Mouse (Mus musculus): Measurements from ENCODE around the gene Rnf148. TPM values are rescaled to one million over a fixed set of nuclear protein-coding genes. Genes with fewer than 3 reads are reported as not detected.

The Rnf148 gene
- total RNA-seq (2014; rRNA removed) (0.38 and 0.71 TPM in 2 replicates), polyA plus RNA-seq (2015; fragmentation: Nextera tagmentation; extraction: Ambion mirVana) (not detected in 2 replicates)

DNA sequence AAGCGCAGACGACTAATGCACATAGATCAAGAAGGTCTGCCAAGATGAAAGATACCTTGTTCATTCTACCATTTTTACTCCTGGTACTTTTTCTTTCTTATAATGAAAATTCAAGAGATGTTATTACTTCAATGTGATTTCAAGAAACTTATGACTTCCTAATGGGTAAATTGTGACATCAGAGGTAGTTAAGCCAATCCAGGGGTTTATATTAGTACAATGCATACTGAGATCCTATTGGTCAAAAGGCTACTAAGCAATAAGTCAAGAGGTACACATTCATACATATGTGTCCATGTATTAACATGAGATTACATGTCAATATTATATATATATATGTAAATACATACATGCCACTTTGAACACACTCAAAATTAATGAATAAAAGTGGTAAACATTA is at the start of gene Rnf148:
TSS of gene Rnf148 (minus strand) at position 101 of the 400 bp plus-strand sequence.
- DNase-seq (ENCODE audit: low spot score): no peak
- 78% methylated on average over 2 of the region's 2 CpGs for WGBS
- no peak for TF ChIP-seq CTCF (IDR thresholded peaks at IDR 0.05)
- ATAC-seq (ENCODE audit: low FRiP score): no peak
- Histone ChIP-seq H3K27me3 (ENCODE audit: insufficient read depth, low read length) (no peaks in the 10 kb centered on the region), H3K9me3 (ENCODE audit: low read length) (no peaks in the 10 kb centered on the region), H3K27ac (ENCODE audit: low read depth, low read length) (no peak within 1 kb of the TSS), H3K4me3 (ENCODE audit: low read depth, low read length) (no peak within 1 kb of the TSS), H3K4me1 (ENCODE audit: insufficient read depth, low read length) (no peaks in the 10 kb centered on the region), H3K4me2 (ENCODE audit: low read depth, low read length, poor library complexity, severe bottlenecking) (no peak within 1 kb of the TSS), H3K36me3 (ENCODE audit: insufficient read depth, low read length) (no peaks in the 10 kb centered on the region), H3K9ac (replicated peaks; ENCODE audit: low read length, poor library complexity, severe bottlenecking) (no peak within 1 kb of the TSS)

DNA sequence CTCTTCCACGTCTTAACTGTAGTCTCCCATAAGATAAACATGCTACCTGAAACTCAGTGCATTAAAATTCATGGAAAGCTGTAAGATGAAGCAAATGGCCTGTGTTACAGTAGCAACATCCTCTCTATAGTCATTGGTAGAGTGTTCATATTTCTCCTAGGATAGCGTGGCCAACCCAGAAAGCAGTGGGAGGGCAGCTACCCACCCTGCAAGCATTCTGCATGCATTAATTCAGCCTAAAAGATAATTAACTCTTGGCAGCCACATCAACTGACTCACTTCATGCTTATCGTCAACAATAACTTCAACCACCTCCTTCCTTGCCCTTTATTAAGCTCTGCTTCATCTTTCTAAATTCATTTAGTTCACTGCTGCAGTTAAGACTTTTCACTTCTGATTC is 45.9 kb upstream of the Rnf148 start:
- H3K27me3 ChIP-seq (ENCODE audit: insufficient read depth, low read length): no peaks in the 10 kb centered on the region
- no peak overlapping the region for H3K9ac ChIP-seq (replicated peaks; ENCODE audit: low read length, poor library complexity, severe bottlenecking)
- H3K36me3 ChIP-seq (ENCODE audit: insufficient read depth, low read length): no peaks in the 10 kb centered on the region
- no peak for TF ChIP-seq CTCF (IDR thresholded peaks at IDR 0.05)
- 69% methylated on average over 3 of the region's 3 CpGs for whole genome bisulfite sequencing
- H3K27ac ChIP-seq (ENCODE audit: low read depth, low read length): no peak overlapping the region
- ATAC-seq (ENCODE audit: low FRiP score) (no peak), DNase-seq (ENCODE audit: low spot score) (no peak)
- H3K4me2 ChIP-seq (ENCODE audit: low read depth, low read length, poor library complexity, severe bottlenecking): no peak overlapping the region
- no peak overlapping the region for H3K4me3 ChIP-seq (ENCODE audit: low read depth, low read length)
- H3K4me1 ChIP-seq (ENCODE audit: insufficient read depth, low read length): no peaks in the 10 kb centered on the region
- H3K9me3 ChIP-seq (ENCODE audit: low read length): no peaks in the 10 kb centered on the region

DNA sequence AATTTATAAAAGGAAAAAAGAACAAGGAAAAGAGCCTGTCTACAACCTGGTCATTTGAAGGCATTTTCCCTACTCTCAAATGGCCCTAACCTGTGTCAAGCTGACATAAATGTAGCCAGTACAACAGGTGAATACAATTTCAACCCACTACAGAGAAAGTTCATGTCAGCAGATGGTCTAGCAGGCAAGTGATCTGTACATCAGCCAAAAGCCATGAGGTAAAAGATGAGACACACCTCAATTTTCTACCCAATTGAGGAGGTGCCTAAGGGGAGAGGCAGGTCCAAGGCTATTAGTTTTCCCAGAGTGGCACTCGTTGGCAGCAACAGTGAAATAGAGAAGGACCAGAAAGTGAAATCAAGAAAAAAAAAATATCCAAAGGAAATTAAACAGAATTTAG is 23.2 kb upstream of the Rnf148 start:
- no peaks in the 10 kb centered on the region for H3K9me3 ChIP-seq (ENCODE audit: low read length)
- no peaks in the 10 kb centered on the region for H3K36me3 ChIP-seq (ENCODE audit: insufficient read depth, low read length)
- ATAC-seq (ENCODE audit: low FRiP score) (no peak), DNase-seq (ENCODE audit: low spot score) (no peak)
- no peak for TF ChIP-seq CTCF (IDR thresholded peaks at IDR 0.05)
- H3K4me3 ChIP-seq (ENCODE audit: low read depth, low read length): no peak overlapping the region
- WGBS: 63% methylated on average over 1 of the region's 1 CpGs
- H3K27me3 ChIP-seq (ENCODE audit: insufficient read depth, low read length): no peaks in the 10 kb centered on the region
- no peaks in the 10 kb centered on the region for H3K4me1 ChIP-seq (ENCODE audit: insufficient read depth, low read length)
- H3K4me2 ChIP-seq (ENCODE audit: low read depth, low read length, poor library complexity, severe bottlenecking): no peak overlapping the region
- H3K9ac ChIP-seq (replicated peaks; ENCODE audit: low read length, poor library complexity, severe bottlenecking): no peak overlapping the region
- no peak overlapping the region for H3K27ac ChIP-seq (ENCODE audit: low read depth, low read length)

DNA sequence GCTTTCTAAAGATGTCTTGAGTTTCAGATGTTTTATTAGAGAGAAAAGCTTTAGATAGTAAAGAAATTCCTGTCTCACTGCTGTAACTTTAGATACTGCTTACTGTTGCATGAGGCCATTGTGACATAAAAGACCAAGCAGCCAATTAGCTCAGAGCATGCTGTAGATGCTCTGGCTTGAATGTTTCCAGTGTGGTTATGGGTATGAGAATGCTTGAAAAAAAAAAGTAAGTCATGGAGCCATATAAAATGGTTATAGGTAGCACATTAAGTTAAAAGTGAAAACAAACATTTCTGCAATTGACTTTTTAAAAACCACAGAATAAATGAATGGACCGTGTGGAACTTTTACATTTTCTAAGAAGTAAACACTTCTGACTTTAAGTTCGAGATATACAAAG is 4.7 kb downstream of the Rnf148 start, which contains the start of gene Rnf133:
TSS of gene Rnf133 (minus strand) at position 101 of the 400 bp plus-strand sequence.
- no peaks in the 10 kb centered on the region for H3K9me3 ChIP-seq (ENCODE audit: low read length)
- DNase-seq (ENCODE audit: low spot score) (no peak), ATAC-seq (ENCODE audit: low FRiP score) (no peak)
- WGBS: 94% methylated on average over 2 of the region's 2 CpGs
- H3K36me3 ChIP-seq (ENCODE audit: insufficient read depth, low read length): no peaks in the 10 kb centered on the region
- no peaks in the 10 kb centered on the region for H3K4me1 ChIP-seq (ENCODE audit: insufficient read depth, low read length)
- H3K9ac ChIP-seq (replicated peaks; ENCODE audit: low read length, poor library complexity, severe bottlenecking): no peak within 1 kb of the TSS
- H3K4me2 ChIP-seq (ENCODE audit: low read depth, low read length, poor library complexity, severe bottlenecking): no peak within 1 kb of the TSS
- H3K27me3 ChIP-seq (ENCODE audit: insufficient read depth, low read length): no peaks in the 10 kb centered on the region
- H3K4me3 ChIP-seq (ENCODE audit: low read depth, low read length): no peak within 1 kb of the TSS
- H3K27ac ChIP-seq (ENCODE audit: low read depth, low read length): no peak within 1 kb of the TSS
- TF ChIP-seq CTCF (IDR thresholded peaks at IDR 0.05): no peak

DNA sequence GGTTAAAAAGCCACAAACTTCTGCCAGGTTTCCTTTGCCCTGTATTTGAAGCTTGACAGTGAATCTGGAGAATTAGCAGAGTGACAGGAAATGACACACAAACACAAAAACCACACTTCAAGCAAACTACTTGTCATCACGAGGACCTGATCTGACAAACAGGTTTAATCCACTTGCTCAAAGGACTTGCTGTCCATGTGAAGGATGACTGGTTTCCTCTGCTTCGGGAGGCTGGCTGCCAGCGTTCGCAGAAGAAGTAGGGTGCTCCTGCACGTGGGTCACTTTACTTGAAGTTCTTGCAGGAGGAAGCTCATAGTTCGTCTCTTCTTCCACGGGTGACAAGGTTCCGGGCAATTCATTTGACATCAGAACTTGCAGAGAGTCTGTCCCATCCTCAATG is 6.2 kb downstream of the Rnf148 start:
- Histone ChIP-seq H3K27ac (ENCODE audit: low read depth, low read length) (no peak overlapping the region), H3K4me1 (ENCODE audit: insufficient read depth, low read length) (no peaks in the 10 kb centered on the region), H3K27me3 (ENCODE audit: insufficient read depth, low read length) (no peaks in the 10 kb centered on the region), H3K4me2 (ENCODE audit: low read depth, low read length, poor library complexity, severe bottlenecking) (no peak overlapping the region), H3K9ac (replicated peaks; ENCODE audit: low read length, poor library complexity, severe bottlenecking) (no peak overlapping the region), H3K4me3 (ENCODE audit: low read depth, low read length) (no peak overlapping the region), H3K36me3 (ENCODE audit: insufficient read depth, low read length) (no peaks in the 10 kb centered on the region), H3K9me3 (ENCODE audit: low read length) (no peaks in the 10 kb centered on the region)
- 71% methylated on average over 8 of the region's 8 CpGs for WGBS
- no peak for TF ChIP-seq CTCF (IDR thresholded peaks at IDR 0.05)
- ATAC-seq (ENCODE audit: low FRiP score): no peak
- DNase-seq (ENCODE audit: low spot score): no peak

DNA sequence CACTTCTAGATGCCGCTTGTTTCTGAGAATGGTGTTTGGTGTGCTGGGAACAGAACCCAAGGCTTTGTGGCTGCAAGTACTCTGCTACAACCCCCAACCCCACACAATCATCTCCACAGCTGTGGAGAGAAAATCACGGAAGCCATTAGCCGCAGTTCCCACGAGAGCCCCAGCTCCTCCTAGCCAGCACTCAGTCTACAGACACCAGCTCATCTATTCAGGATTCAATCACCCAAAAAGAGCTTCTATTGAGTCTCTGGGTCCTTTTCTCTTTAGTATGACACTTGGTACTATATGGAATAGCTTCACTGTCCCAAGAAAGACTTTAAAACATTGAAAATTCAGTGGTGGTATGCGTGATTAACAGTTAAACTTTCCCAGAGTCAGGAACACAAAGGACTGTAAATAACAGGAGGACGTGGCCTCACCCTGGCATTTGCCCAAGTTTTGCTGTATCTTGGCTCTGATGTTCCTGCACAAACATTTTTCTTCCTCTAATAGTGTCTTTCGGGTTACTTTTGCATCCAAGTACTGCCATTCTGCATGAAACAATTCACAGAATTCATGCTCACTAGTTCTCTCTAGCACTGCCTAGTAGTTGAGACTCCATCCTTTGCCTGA is 7.2 kb downstream of the Rnf148 start:
- DNase-seq (ENCODE audit: low spot score): peak; percentile 22
- ATAC-seq (ENCODE audit: low FRiP score): no peak
- TF ChIP-seq CTCF (IDR thresholded peaks at IDR 0.05): no peak
- H3K4me1 ChIP-seq (ENCODE audit: insufficient read depth, low read length): no peaks in the 10 kb centered on the region
- H3K27ac ChIP-seq (ENCODE audit: low read depth, low read length): no peak overlapping the region
- H3K9me3 ChIP-seq (ENCODE audit: low read length): no peaks in the 10 kb centered on the region
- no peak overlapping the region for H3K4me3 ChIP-seq (ENCODE audit: low read depth, low read length)
- H3K4me2 ChIP-seq (ENCODE audit: low read depth, low read length, poor library complexity, severe bottlenecking): no peak overlapping the region
- 81% methylated on average over 7 of the region's 7 CpGs for WGBS
- H3K27me3 ChIP-seq (ENCODE audit: insufficient read depth, low read length): no peaks in the 10 kb centered on the region
- H3K9ac ChIP-seq (replicated peaks; ENCODE audit: low read length, poor library complexity, severe bottlenecking): no peak overlapping the region
- no peaks in the 10 kb centered on the region for H3K36me3 ChIP-seq (ENCODE audit: insufficient read depth, low read length)
